Mouse (Mus musculus) hindbrain, embryonic 16.5 days (tissue): ENCODE measurements around the gene Cript. TPM values are rescaled to one million over a fixed set of nuclear protein-coding genes. Genes with fewer than 3 reads are reported as not detected.
"Not testable (repeated sequence)": the region's sequence is repeated elsewhere in the genome, so short reads cannot be mapped to it uniquely, and the experiment has no call there.

Experiments used
- ATAC-seq: fragments of 200-750 bp; cut with Nextera tagmentation; 2 replicates; pipeline ENCODE4 v1.8.0; 2017; ENCODE audit warnings: moderate TSS enrichment, moderate library complexity
- H3K27ac ChIP-seq: fragments of 300-500 bp; sonication (generic); 2 replicates; pipeline ENCODE4 v1.5.1; 2014; ENCODE audit warnings: low read depth, mild to moderate bottlenecking, control low read depth, low read length, moderate library complexity
- H3K27me3 ChIP-seq: fragments of 300-500 bp; sonication (generic); replicated peaks from 2 replicates; pipeline ENCODE4 v1.6.1; 2014; ENCODE audit warnings: low read length; ENCODE audit not compliant: control insufficient read depth, insufficient read depth
- H3K36me3 ChIP-seq: fragments of 300-500 bp; sonication (generic); 2 replicates; pipeline ENCODE4 v1.6.1; 2014; ENCODE audit warnings: mild to moderate bottlenecking, low read length, moderate library complexity, mixed read lengths; ENCODE audit not compliant: control insufficient read depth, insufficient read depth
- H3K4me1 ChIP-seq: fragments of 300-500 bp; sonication (generic); 2 replicates; pipeline ENCODE4 v1.6.1; 2014; ENCODE audit warnings: low read depth, low read length; ENCODE audit not compliant: control insufficient read depth, insufficient read depth
- H3K4me2 ChIP-seq: fragments of 300-500 bp; sonication (generic); 2 replicates; pipeline ENCODE4 v1.6.1; 2014; ENCODE audit warnings: mild to moderate bottlenecking, low read length, control low read depth, moderate library complexity
- H3K4me3 ChIP-seq: fragments of 300-500 bp; sonication (generic); 2 replicates; pipeline ENCODE4 v1.5.1; 2014; ENCODE audit warnings: mild to moderate bottlenecking, low read length, control low read depth, moderate library complexity
- H3K9ac ChIP-seq: fragments of 300-500 bp; sonication (generic); 2 replicates; pipeline ENCODE4 v1.6.1; 2014; ENCODE audit warnings: low read depth, mild to moderate bottlenecking, control low read depth, low read length, moderate library complexity
- H3K9me3 ChIP-seq: fragments of 300-500 bp; sonication (generic); 2 replicates; pipeline ENCODE4 v1.6.1; 2014; ENCODE audit warnings: mild to moderate bottlenecking, low read length, moderate library complexity; ENCODE audit not compliant: control insufficient read depth
- WGBS: fragments of 180-500 bp; shearing (Covaris S2); extraction: QIAGEN DNeasy Blood & Tissue Kit; methylation state at CpG from one replicate; pipeline ENCODE4 v1.1.7; 2014; 5-methylcytosine and 5-hydroxymethylcytosine counted together
- polyA plus RNA-seq: library from polyadenylated mRNA; unstranded; fragments of >200 nt; fragmentation: Nextera tagmentation; extraction: Ambion mirVana; gene quantifications from 2 replicates; pipeline ENCODE4 v1.2.1, GENCODE M21; 2015

Gene Cript
- polyA plus RNA-seq, 1 experiment from 2014 or later: 203 TPM

DNA sequence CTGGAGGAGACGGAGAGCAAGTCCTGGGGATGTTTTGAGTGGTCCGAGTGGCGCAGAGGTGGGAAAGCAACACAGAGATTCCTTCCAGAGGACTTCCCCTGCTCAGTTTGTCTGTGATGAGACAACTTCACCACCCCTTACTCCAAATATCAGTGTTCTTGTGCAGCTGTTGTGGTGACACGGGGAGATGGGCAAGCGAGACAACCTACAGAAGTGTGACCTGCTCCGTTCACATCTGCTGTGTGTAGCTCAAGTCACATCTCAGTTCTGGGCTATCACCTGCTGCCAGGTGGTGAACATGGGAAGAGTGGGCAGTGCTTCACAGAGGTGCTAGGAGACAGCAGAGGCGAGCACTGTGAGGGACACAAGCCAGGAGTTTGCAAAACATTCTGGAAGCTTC is 31.4 kb downstream of the Cript start:
- 92% methylated on average over 7 of the region's 7 CpGs for WGBS

DNA sequence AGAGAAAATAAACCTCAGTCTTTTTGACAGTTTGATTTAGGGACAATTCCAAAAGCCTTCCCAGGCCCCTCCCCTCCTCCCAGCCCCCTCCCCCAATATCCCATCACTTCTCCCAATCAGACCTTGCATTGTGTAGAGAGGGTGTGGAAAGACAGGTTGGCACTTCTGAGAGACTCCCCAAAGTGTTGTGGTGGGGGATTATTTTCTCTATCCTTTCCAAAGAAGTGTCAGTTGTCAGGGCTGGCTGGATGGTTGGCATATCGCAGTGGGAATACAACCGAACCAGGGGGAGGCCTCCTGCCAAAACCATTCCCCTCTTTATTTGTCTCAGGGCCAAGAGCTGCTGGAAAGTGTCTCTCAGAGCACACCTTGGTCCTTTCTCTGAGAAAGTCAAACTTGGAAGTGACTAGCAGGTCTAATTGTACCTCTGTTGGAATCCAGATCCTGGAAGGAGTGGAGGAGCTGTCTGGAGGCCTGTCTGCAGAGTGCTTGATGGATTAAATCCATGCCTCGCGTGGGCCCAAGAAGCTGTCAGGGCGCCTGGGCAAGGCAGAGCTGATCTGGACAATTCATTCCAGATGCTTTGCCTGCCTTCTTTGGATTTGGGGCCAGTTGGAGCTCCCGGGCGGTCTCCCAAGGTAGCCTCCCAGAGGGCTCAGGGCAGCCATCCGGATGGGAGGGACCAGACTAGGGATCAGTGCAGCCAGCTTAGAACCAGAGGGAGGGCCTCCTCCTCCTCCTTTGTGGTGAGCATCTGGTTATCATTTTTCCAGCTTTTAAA is 32.3 kb downstream of the Cript start:
- WGBS: 67% methylated on average over 8 of the region's 8 CpGs
- Histone ChIP-seq H3K9ac (no peak overlapping the region), H3K27ac (no peak overlapping the region), H3K9me3 (no peaks in the 10 kb centered on the region), H3K4me2 (no peak overlapping the region), H3K4me1 (no peaks in the 10 kb centered on the region; the same call in 1 of the 2 replicates), H3K36me3 (no peaks in the 10 kb centered on the region), H3K4me3 (no peak overlapping the region), H3K27me3 (no peaks in the 10 kb centered on the region)
- ATAC-seq: no peak

More for the DNA sequence above, 31.4 kb downstream of the Cript start:
- Histone ChIP-seq H3K4me3 (no peak overlapping the region), H3K27me3 (no peaks in the 10 kb centered on the region), H3K4me2 (no peak overlapping the region), H3K9ac (no peak overlapping the region), H3K4me1 (no peaks in the 10 kb centered on the region; the same call in 1 of the 2 replicates), H3K36me3 (no peaks in the 10 kb centered on the region), H3K27ac (no peak overlapping the region), H3K9me3 (no peaks in the 10 kb centered on the region)
- ATAC-seq: no peak

DNA sequence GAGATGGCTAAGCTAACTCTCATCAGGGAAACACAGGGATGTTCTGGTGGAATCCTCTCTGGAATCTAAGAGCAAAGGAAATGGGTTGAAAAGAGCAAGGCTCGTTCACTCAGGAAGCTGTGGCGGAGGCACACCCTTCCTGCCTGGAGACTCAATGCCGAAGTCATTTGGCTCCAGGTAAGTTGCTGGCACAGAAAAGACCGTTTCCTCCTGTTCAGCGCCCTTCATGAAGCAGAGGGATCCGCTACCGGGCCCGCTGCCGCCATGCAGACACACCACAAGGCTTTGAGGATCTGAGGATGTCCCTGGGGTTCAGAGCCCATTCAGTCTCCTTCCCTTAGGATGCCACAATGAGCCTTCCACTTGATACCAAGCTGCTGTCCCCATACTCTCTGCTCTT is 37.3 kb downstream of the Cript start:
- H3K4me2 ChIP-seq: no peak overlapping the region
- H3K4me1 ChIP-seq: no peaks in the 10 kb centered on the region
- 86% methylated on average over 9 of the region's 9 CpGs for WGBS
- no peak overlapping the region for H3K9ac ChIP-seq
- no peak overlapping the region for H3K4me3 ChIP-seq
- H3K9me3 ChIP-seq: no peaks in the 10 kb centered on the region
- H3K27me3 ChIP-seq: no peaks in the 10 kb centered on the region
- ATAC-seq: no peak
- no peaks in the 10 kb centered on the region for H3K36me3 ChIP-seq
- no peak overlapping the region for H3K27ac ChIP-seq

DNA sequence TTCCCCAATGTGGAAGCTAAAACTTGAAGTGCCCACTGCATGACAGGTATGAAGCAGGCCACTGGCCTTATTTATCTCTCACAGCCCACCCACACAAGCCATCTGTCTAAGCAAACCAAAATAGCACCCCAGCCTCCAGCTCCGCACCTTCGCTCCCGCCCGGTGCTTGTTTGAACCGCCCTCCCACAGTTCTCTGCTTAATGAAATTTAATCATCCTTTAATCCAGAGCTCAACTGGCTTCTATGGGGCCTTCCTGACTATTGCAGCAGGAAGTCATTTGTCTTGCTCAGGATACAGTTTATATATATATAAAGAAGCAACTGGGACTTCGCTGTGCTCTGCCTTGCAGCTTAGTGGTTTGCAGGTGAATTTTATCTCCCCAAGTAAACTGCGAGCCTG is 38.1 kb downstream of the Cript start:
- no peaks in the 10 kb centered on the region for H3K36me3 ChIP-seq
- H3K27me3 ChIP-seq: no peaks in the 10 kb centered on the region
- no peak overlapping the region for H3K4me2 ChIP-seq
- 69% methylated on average over 7 of the region's 7 CpGs for WGBS
- H3K4me3 ChIP-seq: no peak overlapping the region
- no peaks in the 10 kb centered on the region for H3K4me1 ChIP-seq
- H3K9me3 ChIP-seq: no peaks in the 10 kb centered on the region
- ATAC-seq: no peak
- H3K27ac ChIP-seq: no peak overlapping the region
- H3K9ac ChIP-seq: no peak overlapping the region

DNA sequence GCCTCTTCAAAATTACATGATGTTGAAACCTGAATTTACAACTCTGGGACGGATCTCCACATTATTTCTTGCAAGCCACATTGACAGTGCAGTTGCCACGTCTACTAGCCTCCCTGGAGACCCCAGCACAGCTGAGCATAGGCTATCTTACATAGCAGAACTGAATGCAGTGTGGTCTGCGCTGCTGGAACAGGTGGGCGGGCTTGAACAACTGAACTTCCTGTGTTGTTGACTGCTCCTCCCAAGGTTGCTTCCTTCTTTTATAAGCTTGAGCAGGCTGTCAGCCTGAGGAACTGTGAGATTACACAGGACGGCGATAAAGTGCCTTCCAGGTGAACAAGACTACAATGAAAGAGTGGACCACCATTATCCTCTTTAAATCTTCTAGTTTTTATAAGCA is 38.6 kb downstream of the Cript start:
- no peaks in the 10 kb centered on the region for H3K4me1 ChIP-seq
- no peak for ATAC-seq
- no peak overlapping the region for H3K9ac ChIP-seq
- no peak overlapping the region for H3K4me3 ChIP-seq
- no peak overlapping the region for H3K27ac ChIP-seq
- WGBS: 78% methylated on average over 6 of the region's 6 CpGs
- no peak overlapping the region for H3K4me2 ChIP-seq
- H3K36me3 ChIP-seq: no peaks in the 10 kb centered on the region
- H3K27me3 ChIP-seq: no peaks in the 10 kb centered on the region
- no peaks in the 10 kb centered on the region for H3K9me3 ChIP-seq

DNA sequence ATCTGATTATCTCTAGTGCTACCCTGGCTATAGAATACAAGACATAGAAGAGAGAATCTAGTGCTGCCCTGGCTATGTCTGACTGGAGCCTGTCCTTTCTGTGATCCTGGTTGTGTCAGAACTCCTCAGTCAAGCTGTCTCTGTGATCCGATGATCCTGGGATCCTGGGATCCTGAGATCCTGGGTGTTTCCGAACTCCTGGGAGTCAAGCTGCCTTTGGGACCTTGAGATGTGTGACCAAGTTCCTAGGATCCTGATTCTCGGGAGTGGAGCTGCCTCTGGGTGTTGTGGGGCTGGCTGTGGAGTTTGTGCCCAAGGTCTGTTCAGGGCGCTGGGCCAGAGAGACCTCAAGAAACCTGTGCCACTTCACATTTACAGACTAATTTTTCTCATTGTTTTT is 43.6 kb downstream of the Cript start:
- no peak overlapping the region for H3K9ac ChIP-seq
- no peak for ATAC-seq
- no peaks in the 10 kb centered on the region for H3K36me3 ChIP-seq
- H3K9me3 ChIP-seq: no peaks in the 10 kb centered on the region
- no peaks in the 10 kb centered on the region for H3K4me1 ChIP-seq
- no peak overlapping the region for H3K4me2 ChIP-seq
- no peak overlapping the region for H3K27ac ChIP-seq
- no peaks in the 10 kb centered on the region for H3K27me3 ChIP-seq
- H3K4me3 ChIP-seq: no peak overlapping the region
- 90% methylated on average over 4 of the region's 4 CpGs for WGBS

DNA sequence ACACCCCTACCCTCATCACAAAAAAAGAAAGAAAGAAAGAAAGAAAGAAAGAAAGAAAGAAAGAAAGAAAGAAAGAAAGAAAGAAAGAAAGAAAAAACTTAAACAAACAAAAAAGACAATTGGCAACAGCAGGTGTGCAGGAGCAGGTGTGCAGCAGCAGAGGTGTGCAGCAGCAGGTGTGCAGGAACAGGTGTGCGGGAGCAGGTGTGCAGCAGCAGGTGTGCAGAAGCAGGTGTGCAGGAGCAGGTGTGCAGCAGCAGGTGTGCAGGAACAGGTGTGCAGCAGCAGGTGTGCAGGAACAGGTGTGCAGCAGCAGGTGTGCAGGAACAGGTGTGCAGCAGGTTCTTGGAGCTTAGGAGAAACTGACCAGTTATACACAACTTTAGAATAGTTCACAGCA is 46.8 kb downstream of the Cript start:
- not testable (repeated sequence) for H3K9me3 ChIP-seq, H3K27me3 ChIP-seq
- 96% methylated on average over 1 of the region's 1 CpGs for WGBS

DNA sequence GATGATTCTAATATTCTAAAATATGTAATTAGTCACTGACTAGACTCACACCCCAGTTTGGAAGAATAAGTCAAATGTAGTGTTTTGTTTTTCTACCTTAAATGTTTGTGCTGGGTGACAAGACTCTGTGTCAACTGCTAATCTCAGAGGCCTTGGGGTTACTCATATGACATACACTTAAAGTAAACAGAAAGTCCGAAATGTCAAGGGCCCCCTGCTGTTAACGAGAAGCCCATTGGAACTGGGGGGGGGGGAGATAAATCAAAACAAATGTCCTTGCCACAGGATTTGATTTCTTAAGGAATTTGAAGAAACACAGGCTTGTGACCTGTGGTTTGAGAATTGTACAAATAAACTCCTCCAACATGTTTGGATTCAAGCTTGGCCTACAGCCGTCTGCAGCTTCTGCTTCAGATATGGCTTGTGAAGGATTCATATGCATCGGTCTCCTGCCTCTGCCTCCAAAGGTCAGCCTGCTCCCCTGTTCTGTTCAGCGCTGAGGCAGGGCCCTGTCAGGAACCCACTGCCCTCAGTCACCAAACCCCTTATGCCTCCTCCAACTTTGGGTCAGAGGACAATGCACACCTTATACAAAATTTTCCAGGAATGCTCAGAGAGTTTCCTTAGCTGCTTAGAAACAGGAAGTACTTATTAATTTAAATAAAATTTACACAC is 47.6 kb downstream of the Cript start:
- no peak overlapping the region for H3K4me3 ChIP-seq
- H3K27ac ChIP-seq: no peak overlapping the region
- H3K36me3 ChIP-seq: no peaks in the 10 kb centered on the region
- H3K9ac ChIP-seq: no peak overlapping the region
- 78% methylated on average over 5 of the region's 5 CpGs for whole genome bisulfite sequencing
- no peak overlapping the region for H3K4me2 ChIP-seq
- no peaks in the 10 kb centered on the region for H3K9me3 ChIP-seq
- H3K27me3 ChIP-seq: no peaks in the 10 kb centered on the region
- no peaks in the 10 kb centered on the region for H3K4me1 ChIP-seq
- ATAC-seq: no peak

More for the DNA sequence above, 46.8 kb downstream of the Cript start:
- H3K4me3 ChIP-seq, ATAC-seq, H3K4me2 ChIP-seq, H3K4me1 ChIP-seq, H3K27ac ChIP-seq, H3K36me3 ChIP-seq, H3K9ac ChIP-seq: not testable (repeated sequence)

DNA sequence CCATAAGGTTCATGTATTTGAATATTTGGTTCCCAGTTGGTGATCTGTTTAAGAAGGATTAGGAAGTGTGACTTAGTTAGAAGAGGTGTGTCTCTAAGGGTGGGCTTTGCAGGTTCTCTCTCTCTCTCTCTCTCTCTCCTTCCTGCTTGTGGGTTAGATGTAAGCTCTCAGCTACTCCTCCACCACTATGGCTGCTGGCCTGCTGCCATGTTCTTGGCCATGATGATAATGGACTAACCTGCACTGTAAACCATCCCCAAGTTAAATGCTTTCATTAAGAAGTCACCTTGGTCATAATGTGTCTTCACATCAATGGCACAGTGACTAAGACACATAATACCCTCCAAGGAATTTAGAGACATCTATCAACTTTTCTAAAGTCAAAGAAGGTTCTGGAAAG is 48.1 kb downstream of the Cript start:
- no peak overlapping the region for H3K27ac ChIP-seq

More for the DNA sequence above, 48.1 kb downstream of the Cript start:
- no peaks in the 10 kb centered on the region for H3K27me3 ChIP-seq
- H3K4me1 ChIP-seq: no peaks in the 10 kb centered on the region
- no peaks in the 10 kb centered on the region for H3K36me3 ChIP-seq
- H3K9me3 ChIP-seq: no peaks in the 10 kb centered on the region
- no peak overlapping the region for H3K4me3 ChIP-seq
- ATAC-seq: no peak
- H3K9ac ChIP-seq: no peak overlapping the region
- no peak overlapping the region for H3K4me2 ChIP-seq
